22 mouse cellular contexts compared by ENCODE assay signal in genomic region chr17:30032796-30033195, GRCm38 (mm10). TPM values are rescaled to one million over a fixed set of nuclear protein-coding genes. Genes with fewer than 3 reads are reported as not detected.
DNase-seq lines count a peak whose midpoint lies in the region; ATAC-seq and TF ChIP-seq lines count a peak whose summit lies in the region.
"Had no signal": no experiment of that assay in that cellular context is flagged by ENCODE, and none has a peak within 500 bp of the region (broad histone marks: within the 10 kb centered on the region; RNA-seq: fewer than 3 reads in every experiment).

No protein-coding gene starts in this region.

- no peaks in the 10 kb centered on the region for H3K36me3 ChIP-seq in heart, embryonic 15.5 days
- H3K36me3 ChIP-seq: embryonic facial prominence, embryonic 15.5 days; hindbrain, embryonic 13.5 days; intestine, embryonic 15.5 days had no signal

- TF ChIP-seq POLR2A in cerebellum, adult 2 months (IDR thresholded peaks at IDR 0.05; ENCODE audit: borderline replicate concordance, insufficient read depth, low read length), result no peak

- WGBS in cerebellum, adult 2 months, result 34% methylated on average over 4 of the region's 4 CpGs
- WGBS in heart, embryonic 15.5 days, result 84% methylated on average over 4 of the region's 4 CpGs

- TF ChIP-seq CTCF in cerebellum, adult 2 months (IDR thresholded peaks at IDR 0.05; ENCODE audit: borderline replicate concordance, insufficient read depth, low read depth, low read length), result no peak
- TF ChIP-seq CTCF in gastrocnemius, adult 2 months (IDR thresholded peaks at IDR 0.05), result no peak

- H3K4me1 ChIP-seq in cerebellum, adult 2 months (ENCODE audit: control insufficient read depth, insufficient read depth, low read length), result peaks cover 9% of the 10 kb centered on the region
- peaks cover 57% of the 10 kb centered on the region for H3K4me1 ChIP-seq in heart, embryonic 15.5 days (replicated peaks)

- intact Hi-C loops in heart, postnatal 36 days (cut with DNase I), result no loop called here
- intact Hi-C loops in gastrocnemius, adult 2 months (cut with DNase I), result no loop called here

- no peaks in the 10 kb centered on the region for H3K27me3 ChIP-seq in cerebellum, adult 2 months (ENCODE audit: control insufficient read depth, insufficient read depth, low read length)
- no peaks in the 10 kb centered on the region for H3K27me3 ChIP-seq in heart, embryonic 15.5 days
- H3K27me3 ChIP-seq: CH12.LX; embryonic facial prominence, embryonic 15.5 days; heart, embryonic 12.5 days; hindbrain, embryonic 13.5 days; intestine, embryonic 15.5 days; Patski had no signal

- no peak overlapping the region for H3K4me3 ChIP-seq in cerebellum, adult 2 months (replicated peaks; ENCODE audit: insufficient read depth, low read depth, low read length)
- no peak overlapping the region for H3K4me3 ChIP-seq in heart, embryonic 15.5 days
- H3K4me3 ChIP-seq in gastrocnemius, adult 2 months, result no peak overlapping the region
- H3K4me3 ChIP-seq: embryonic facial prominence, embryonic 15.5 days; erythroblast, embryonic 14.5 days; forebrain, embryonic 10.5 days; heart, adult 2 months; heart, embryonic 12.5 days; hindbrain, embryonic 13.5 days; intestine, embryonic 15.5 days had no signal

- no peak for ATAC-seq in heart, embryonic 15.5 days (replicated peaks; ENCODE audit: insufficient number of reproducible peaks, insufficient read depth, low FRiP score, low read depth)
- 0 out of 2 replicates have a peak, but pooled peaks have one; percentile 31 for ATAC-seq in monocyte, adult 5-6 weeks (replicated peaks; ENCODE audit: insufficient number of reproducible peaks, low FRiP score, low TSS enrichment, poor library complexity, severe bottlenecking)
- ATAC-seq: activated CD4-positive, CD25-positive, alpha-beta regulatory T cell, adult 4 months; forebrain, embryonic 14.5 days; intestine, embryonic 15.5 days; Patski had no signal

- no peak overlapping the region for H3K4me2 ChIP-seq in heart, embryonic 15.5 days
- H3K4me2 ChIP-seq: embryonic facial prominence, embryonic 15.5 days; heart, embryonic 12.5 days; hindbrain, embryonic 13.5 days; intestine, embryonic 15.5 days had no signal

- DNase-seq in cerebellum, adult 2 months, result peak; percentile 33 to 51
- no peak for DNase-seq in cerebellum, adult 11 months
- DNase-seq in heart, postnatal 36 days, result no peak
- DNase-seq in cerebellum, postnatal 14 days, result peak; percentile 30 to 60
- DNase-seq in gastrocnemius, adult 2 months, result no peak
- DNase-seq: adrenal gland, postnatal 14 days; gastrocnemius, postnatal 10 days; heart, adult 2 months; heart, postnatal 4 days; kidney, adult 18-20 months had no signal

- no peaks in the 10 kb centered on the region for H3K9me3 ChIP-seq in heart, embryonic 15.5 days (replicated peaks)
- H3K9me3 ChIP-seq: embryonic facial prominence, embryonic 15.5 days; forebrain, embryonic 10.5 days; heart, embryonic 12.5 days; hindbrain, embryonic 13.5 days; intestine, embryonic 15.5 days had no signal

- no peak overlapping the region for H3K9ac ChIP-seq in heart, embryonic 15.5 days
- H3K9ac ChIP-seq: embryonic facial prominence, embryonic 15.5 days; heart, embryonic 12.5 days; hindbrain, embryonic 13.5 days; intestine, embryonic 15.5 days had no signal

- H3K27ac ChIP-seq in cerebellum, adult 2 months (ENCODE audit: insufficient read depth, low read length), result no peak overlapping the region
- 0 out of 2 replicates have a peak overlapping the region, but pooled peaks have one; percentile 10 for H3K27ac ChIP-seq in heart, embryonic 15.5 days
- no peak overlapping the region for H3K27ac ChIP-seq in gastrocnemius, adult 2 months
- H3K27ac ChIP-seq: embryonic facial prominence, embryonic 15.5 days; forebrain, embryonic 10.5 days; hindbrain, embryonic 13.5 days; intestine, embryonic 15.5 days had no signal

RNA-seq across cellular contexts. Expression of gene Zfand3, which starts 28.3 kb away (rescaled TPM):
- polyA plus RNA-seq in cerebellum, adult 2 months (2012; rRNA removed), result 99.1 and 107 TPM in 2 replicates
- 49.3 and 53.9 TPM in 2 replicates for polyA plus RNA-seq in heart, embryonic 15.5 days (2015; fragmentation: Nextera tagmentation; extraction: Ambion mirVana)
- total RNA-seq in heart, postnatal 36 days (2021), result 100 to 1,000 TPM; 134 to 142 TPM
- total RNA-seq in monocyte, adult 5-6 weeks (2017), result 61.7 to 76.8 TPM (median 69.9 TPM) in 3 replicates
- total RNA-seq in gastrocnemius, adult 2 months (2021), result 100 to 1,000 TPM; 193 to 204 TPM

Comparison
In these comparisons a context has a peak if more than half of its experiments do, and no peak if none do; other contexts are left out.
1. DNase-seq: peak in cerebellum, adult 2 months (2 of 2) and cerebellum, postnatal 14 days (2 of 2); none in cerebellum, adult 11 months (single experiment), heart, postnatal 36 days (0 of 2) and gastrocnemius, adult 2 months (single experiment).